In the genomic region with DNA sequence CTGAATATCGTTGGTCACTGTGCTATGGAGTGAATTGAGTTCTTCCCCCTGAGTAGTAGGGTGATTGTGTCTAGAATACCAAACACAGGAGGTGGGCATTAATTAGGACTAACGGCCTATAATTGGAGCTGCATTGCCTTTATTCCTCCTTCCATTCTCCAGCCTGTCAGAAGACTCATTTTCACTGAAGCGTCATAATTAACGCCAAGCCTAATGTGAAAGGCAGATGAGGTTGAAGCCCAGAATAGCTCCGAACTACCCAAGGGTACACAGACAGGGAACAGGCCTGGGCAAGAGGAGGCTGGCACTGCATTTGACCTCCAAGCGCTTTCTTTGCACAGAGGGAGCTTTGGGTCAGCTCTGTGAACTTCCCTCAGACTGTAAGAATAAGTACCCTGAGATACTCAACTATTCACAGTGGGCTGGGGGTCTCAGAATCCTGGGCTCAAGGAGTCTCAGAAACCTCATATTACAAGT, we compare ENCODE assay signal across 11 mouse cellular contexts.
DNase-seq lines count a peak whose midpoint lies in the region; ATAC-seq and TF ChIP-seq lines count a peak whose summit lies in the region.
"Had no signal": no experiment of that assay in that cellular context is flagged by ENCODE, and none has a peak within 500 bp of the region (broad histone marks: within the 10 kb centered on the region; RNA-seq: fewer than 3 reads in every experiment).

No protein-coding gene starts in this region.

- H3K36me3 ChIP-seq in forebrain, embryonic 15.5 days = no peaks in the 10 kb centered on the region
- H3K36me3 ChIP-seq in intestine, postnatal 0 days (ENCODE audit: control insufficient read depth, insufficient read depth) = no peaks in the 10 kb centered on the region
- H3K36me3 ChIP-seq: heart, embryonic 12.5 days had no signal

- H3K9me3 ChIP-seq in forebrain, embryonic 15.5 days = no peaks in the 10 kb centered on the region
- no peaks in the 10 kb centered on the region for H3K9me3 ChIP-seq in intestine, postnatal 0 days (ENCODE audit: control insufficient read depth)
- H3K9me3 ChIP-seq: heart, embryonic 12.5 days had no signal

- no peak for TF ChIP-seq CTCF in left cerebral cortex, adult 2 months (IDR thresholded peaks at IDR 0.05)
- TF ChIP-seq CTCF in intestine, postnatal 0 days (IDR thresholded peaks at IDR 0.05; ENCODE audit: low read depth) = no peak

- ATAC-seq in forebrain, embryonic 15.5 days (replicated peaks) = peak; percentile 96
- ATAC-seq in intestine, postnatal 0 days = no peak
- ATAC-seq: intestine, embryonic 16.5 days had no signal

- WGBS in forebrain, embryonic 15.5 days = 9% methylated on average over 6 of the region's 6 CpGs
- WGBS in intestine, postnatal 0 days = 80% methylated on average over 6 of the region's 6 CpGs

- peak; percentile 6 for DNase-seq in right cerebral cortex, adult 18-20 months
- DNase-seq in right cerebral cortex, postnatal 4 days = no peak
- peak; percentile 9 to 12 for DNase-seq in left cerebral cortex, adult 2 months (ENCODE audit: extremely low spot score in 1 of 2, low spot score in 2 of 2)
- DNase-seq in ovary, postnatal 14 days (ENCODE audit: low spot score) = no peak
- no peak for DNase-seq in thymus, adult 18-20 months

- no peak overlapping the region for H3K4me3 ChIP-seq in forebrain, embryonic 15.5 days
- no peak overlapping the region for H3K4me3 ChIP-seq in left cerebral cortex, adult 2 months
- no peak overlapping the region for H3K4me3 ChIP-seq in intestine, postnatal 0 days (ENCODE audit: low read depth, low read length)
- H3K4me3 ChIP-seq: erythroblast, embryonic 14.5 days; heart, embryonic 12.5 days had no signal

- H3K4me1 ChIP-seq in forebrain, embryonic 15.5 days = peaks cover 15% of the 10 kb centered on the region
- H3K4me1 ChIP-seq in intestine, postnatal 0 days (replicated peaks; ENCODE audit: control insufficient read depth, insufficient read depth, low read length) = no peaks in the 10 kb centered on the region
- H3K4me1 ChIP-seq: heart, embryonic 12.5 days had no signal

- intact Hi-C loops in left cerebral cortex, adult 2 months (cut with DNase I) = no loop called here

- H3K27me3 ChIP-seq in forebrain, embryonic 15.5 days = no peaks in the 10 kb centered on the region
- no peaks in the 10 kb centered on the region for H3K27me3 ChIP-seq in intestine, postnatal 0 days (replicated peaks; ENCODE audit: control insufficient read depth, insufficient read depth, low read length)

- peak overlapping the region; percentile 57 for H3K27ac ChIP-seq in forebrain, embryonic 15.5 days (replicated peaks)
- no peak overlapping the region for H3K27ac ChIP-seq in left cerebral cortex, adult 2 months
- H3K27ac ChIP-seq in intestine, postnatal 0 days (ENCODE audit: low read depth, low read length) = no peak overlapping the region
- H3K27ac ChIP-seq: liver, embryonic 14.5 days had no signal

- H3K4me2 ChIP-seq in forebrain, embryonic 15.5 days (replicated peaks) = no peak overlapping the region
- no peak overlapping the region for H3K4me2 ChIP-seq in intestine, postnatal 0 days (replicated peaks; ENCODE audit: low read depth)
- H3K4me2 ChIP-seq: heart, embryonic 12.5 days had no signal

- no peak overlapping the region for H3K9ac ChIP-seq in forebrain, embryonic 15.5 days (replicated peaks)
- H3K9ac ChIP-seq in intestine, postnatal 0 days (ENCODE audit: low read depth, low read length) = no peak overlapping the region
- H3K9ac ChIP-seq: heart, embryonic 12.5 days; liver, embryonic 14.5 days had no signal

Comparison
In these comparisons a context has a peak if more than half of its experiments do, and no peak if none do; other contexts are left out.
1. DNase-seq: peak in right cerebral cortex, adult 18-20 months (single experiment) and left cerebral cortex, adult 2 months (2 of 2); none in right cerebral cortex, postnatal 4 days (single experiment), ovary, postnatal 14 days (single experiment) and thymus, adult 18-20 months (0 of 2).